ENCODE assay signal across 16 mouse cellular contexts in the genomic region with DNA sequence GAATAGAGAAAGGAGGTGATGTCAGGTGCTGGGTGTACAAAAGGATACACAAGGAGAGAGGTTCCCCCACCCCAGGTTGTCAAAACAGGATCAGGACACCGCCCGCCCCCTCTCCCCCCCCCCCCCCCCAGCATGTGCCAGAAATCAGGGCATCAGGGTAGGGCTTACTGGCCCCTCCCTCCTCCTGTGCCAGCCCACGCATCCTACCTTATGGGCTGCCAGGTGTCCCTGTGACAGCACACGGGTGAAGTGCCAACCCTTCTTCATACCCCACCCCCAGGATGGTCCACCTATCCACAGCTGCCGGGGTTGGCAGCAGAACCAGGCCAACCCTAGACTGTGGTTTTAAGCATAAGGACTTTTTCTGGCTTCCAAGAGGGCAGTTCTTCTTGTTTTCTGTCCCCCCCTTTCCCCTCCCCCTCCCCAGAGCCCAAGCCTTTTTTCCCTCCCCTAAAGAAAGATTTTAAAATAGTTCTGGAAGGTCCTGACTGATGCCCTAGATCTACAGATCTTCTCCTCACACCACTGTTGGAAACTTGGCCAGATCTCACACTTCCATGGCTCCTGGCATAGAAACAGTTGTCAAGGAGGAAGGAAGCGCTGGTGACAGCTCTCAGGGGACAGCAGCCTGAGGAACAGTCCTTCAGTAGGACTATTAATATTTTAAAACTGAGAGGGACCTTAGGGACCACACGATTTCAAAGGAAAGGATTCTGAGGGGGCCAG. TPM values are rescaled to one million over a fixed set of nuclear protein-coding genes. Genes with fewer than 3 reads are reported as not detected.
DNase-seq lines count a peak whose midpoint lies in the region; ATAC-seq and TF ChIP-seq lines count a peak whose summit lies in the region.
"Had no signal": no experiment of that assay in that cellular context is flagged by ENCODE, and none has a peak within 500 bp of the region (broad histone marks: within the 10 kb centered on the region; RNA-seq: fewer than 3 reads in every experiment).

No protein-coding gene starts in this region.

- no peak overlapping the region for H3K4me3 ChIP-seq in kidney, postnatal 0 days (replicated peaks; ENCODE audit: low read depth, low read length)
- H3K4me3 ChIP-seq in thymus, adult 2 months (ENCODE audit: control insufficient read depth, insufficient read depth, low read length): no peak overlapping the region
- H3K4me3 ChIP-seq in stomach, postnatal 0 days (ENCODE audit: low read depth, low read length): no peak overlapping the region
- H3K4me3 ChIP-seq: heart, embryonic 15.5 days; neural tube, embryonic 13.5 days had no signal

- no peaks in the 10 kb centered on the region for H3K9me3 ChIP-seq in kidney, postnatal 0 days (replicated peaks; ENCODE audit: low read length)
- H3K9me3 ChIP-seq in stomach, postnatal 0 days (ENCODE audit: control insufficient read depth, low read length): no peaks in the 10 kb centered on the region
- H3K9me3 ChIP-seq: heart, embryonic 15.5 days; neural tube, embryonic 13.5 days had no signal

- TF ChIP-seq CTCF in kidney, postnatal 0 days (IDR thresholded peaks at IDR 0.05; ENCODE audit: low read depth): no peak
- no peak for TF ChIP-seq CTCF in thymus, adult 2 months (IDR thresholded peaks at IDR 0.05; ENCODE audit: borderline replicate concordance, control insufficient read depth, extremely low read depth, insufficient read depth, low read length, poor library complexity)
- TF ChIP-seq CTCF in stomach, postnatal 0 days (IDR thresholded peaks at IDR 0.05; ENCODE audit: low read depth): no peak

- TF ChIP-seq EP300 in stomach, postnatal 0 days (optimal IDR thresholded peaks at IDR 0.05): no peak

- WGBS in kidney, postnatal 0 days: 46% methylated on average over 6 of the region's 7 CpGs
- 28% methylated on average over 7 of the region's 7 CpGs for WGBS in thymus, adult 2 months
- WGBS in stomach, postnatal 0 days: 48% methylated on average over 6 of the region's 7 CpGs

- H3K36me3 ChIP-seq in kidney, postnatal 0 days (ENCODE audit: insufficient read depth, low read length): no peaks in the 10 kb centered on the region
- no peaks in the 10 kb centered on the region for H3K36me3 ChIP-seq in thymus, adult 2 months (ENCODE audit: control insufficient read depth, insufficient read depth, low read length)
- no peaks in the 10 kb centered on the region for H3K36me3 ChIP-seq in stomach, postnatal 0 days (ENCODE audit: control insufficient read depth, insufficient read depth, low read length)
- H3K36me3 ChIP-seq: heart, embryonic 15.5 days; neural tube, embryonic 13.5 days had no signal

- DNase-seq in kidney, postnatal 0 days (ENCODE audit: low spot score): no peak
- DNase-seq in kidney, adult 8-10 months: no peak
- peak; percentile 21 for DNase-seq in thymus, adult 2 months
- DNase-seq in thymus, postnatal 25 days: no peak
- peak; percentile 82 for DNase-seq in cerebellum, adult 9-10 months
- DNase-seq in stomach, postnatal 0 days (ENCODE audit: low spot score): no peak
- no peak for DNase-seq in right cerebral cortex, postnatal 10 days (ENCODE audit: low spot score in 2 of 2)
- DNase-seq: adrenal gland, postnatal 10 days; right cerebral cortex, postnatal 25 days had no signal

- peak; percentile 46; the same call in 1 of the 2 replicates for ATAC-seq in kidney, postnatal 0 days (replicated peaks; ENCODE audit: low FRiP score, low read depth)
- peak; percentile 14; the same call in 1 of the 2 replicates for ATAC-seq in stomach, postnatal 0 days (ENCODE audit: low FRiP score, low TSS enrichment)
- ATAC-seq: inflammation-experienced regulatory T-cells, adult 6 months; midbrain, embryonic 16.5 days had no signal

- no peaks in the 10 kb centered on the region for H3K4me1 ChIP-seq in kidney, postnatal 0 days (replicated peaks; ENCODE audit: insufficient read depth, low read length)
- H3K4me1 ChIP-seq in thymus, adult 2 months (replicated peaks; ENCODE audit: control insufficient read depth, insufficient read depth, low read length): peaks cover 38% of the 10 kb centered on the region
- no peaks in the 10 kb centered on the region for H3K4me1 ChIP-seq in stomach, postnatal 0 days (replicated peaks; ENCODE audit: control insufficient read depth, insufficient read depth)

- no peak overlapping the region for H3K27ac ChIP-seq in kidney, postnatal 0 days
- peak overlapping the region; percentile 30; the same call in 1 of the 2 replicates for H3K27ac ChIP-seq in thymus, adult 2 months (ENCODE audit: control insufficient read depth, insufficient read depth, low read length)
- no peak overlapping the region for H3K27ac ChIP-seq in stomach, postnatal 0 days (replicated peaks)
- H3K27ac ChIP-seq: heart, embryonic 15.5 days; neural tube, embryonic 13.5 days had no signal

- H3K27me3 ChIP-seq in kidney, postnatal 0 days (ENCODE audit: insufficient read depth, low read length): no peaks in the 10 kb centered on the region
- H3K27me3 ChIP-seq in thymus, adult 2 months (ENCODE audit: control insufficient read depth, insufficient read depth, low read length): no peaks in the 10 kb centered on the region
- H3K27me3 ChIP-seq in stomach, postnatal 0 days (ENCODE audit: control insufficient read depth, insufficient read depth, low read length): no peaks in the 10 kb centered on the region
- H3K27me3 ChIP-seq: CH12.LX; heart, embryonic 15.5 days; neural tube, embryonic 13.5 days had no signal

- no peak overlapping the region for H3K9ac ChIP-seq in kidney, postnatal 0 days (ENCODE audit: low read depth, low read length)
- no peak overlapping the region for H3K9ac ChIP-seq in stomach, postnatal 0 days (ENCODE audit: low read length)
- H3K9ac ChIP-seq: heart, embryonic 15.5 days; neural tube, embryonic 13.5 days had no signal

- no peak for TF ChIP-seq POLR2A in thymus, adult 2 months (IDR thresholded peaks at IDR 0.05; ENCODE audit: control insufficient read depth, extremely low read depth, insufficient read depth, low read length, poor library complexity)

- H3K4me2 ChIP-seq in kidney, postnatal 0 days (ENCODE audit: low read length): no peak overlapping the region
- no peak overlapping the region for H3K4me2 ChIP-seq in stomach, postnatal 0 days (replicated peaks; ENCODE audit: low read depth)
- H3K4me2 ChIP-seq: heart, embryonic 15.5 days; neural tube, embryonic 13.5 days had no signal

RNA-seq across cellular contexts. Expression of gene Rbp7, which starts 7.0 kb away (rescaled TPM):
- 1.3 TPM in 2 replicates for polyA plus RNA-seq in kidney, postnatal 0 days (2015; fragmentation: Nextera tagmentation; extraction: Ambion mirVana)
- polyA plus RNA-seq in thymus, adult 2 months (2012; rRNA removed): 0.59 and 1.2 TPM in 2 replicates
- polyA plus RNA-seq in stomach, postnatal 0 days (2015; fragmentation: Nextera tagmentation; extraction: Ambion mirVana): 6.3 and 7.7 TPM in 2 replicates
- polyA plus RNA-seq: inflammation-experienced regulatory T-cells, adult 6 months; limb, embryonic 11.5 days; neural tube, embryonic 13.5 days had no signal

RNA-seq across cellular contexts. Expression of gene Tmem274, which starts 15.4 kb away (rescaled TPM):
- not detected in 2 replicates for polyA plus RNA-seq in kidney, postnatal 0 days (2015; fragmentation: Nextera tagmentation; extraction: Ambion mirVana)
- not detected in 2 replicates for polyA plus RNA-seq in thymus, adult 2 months (2012; rRNA removed)
- polyA plus RNA-seq in stomach, postnatal 0 days (2015; fragmentation: Nextera tagmentation; extraction: Ambion mirVana): not detected in 2 replicates
- polyA plus RNA-seq: cortical plate, adult 2 months; limb, embryonic 11.5 days; midbrain, embryonic 16.5 days; neural tube, embryonic 13.5 days had no signal

RNA-seq across cellular contexts. Expression of gene Nmnat1, which starts 23.3 kb away (rescaled TPM):
- polyA plus RNA-seq in kidney, postnatal 0 days (2015; fragmentation: Nextera tagmentation; extraction: Ambion mirVana): 9.6 and 13.5 TPM in 2 replicates
- polyA plus RNA-seq in thymus, adult 2 months (2012; rRNA removed): 21.6 and 22.9 TPM in 2 replicates
- polyA plus RNA-seq in stomach, postnatal 0 days (2015; fragmentation: Nextera tagmentation; extraction: Ambion mirVana): 6.1 and 6.5 TPM in 2 replicates

RNA-seq across cellular contexts. Expression of gene Lzic, which starts 23.3 kb away (rescaled TPM):
- 31.1 and 31.7 TPM in 2 replicates for polyA plus RNA-seq in kidney, postnatal 0 days (2015; fragmentation: Nextera tagmentation; extraction: Ambion mirVana)
- 29.0 and 30.3 TPM in 2 replicates for polyA plus RNA-seq in thymus, adult 2 months (2012; rRNA removed)
- 18.9 and 22.5 TPM in 2 replicates for polyA plus RNA-seq in stomach, postnatal 0 days (2015; fragmentation: Nextera tagmentation; extraction: Ambion mirVana)

RNA-seq across cellular contexts. Expression of gene Ube4b, which starts 35.2 kb away (rescaled TPM):
- polyA plus RNA-seq in kidney, postnatal 0 days (2015; fragmentation: Nextera tagmentation; extraction: Ambion mirVana): 26.9 and 28.8 TPM in 2 replicates
- 110 and 148 TPM in 2 replicates for polyA plus RNA-seq in thymus, adult 2 months (2012; rRNA removed)
- 14.4 and 15.8 TPM in 2 replicates for polyA plus RNA-seq in stomach, postnatal 0 days (2015; fragmentation: Nextera tagmentation; extraction: Ambion mirVana)

Comparison
In these comparisons a context has a peak if more than half of its experiments do, and no peak if none do; other contexts are left out.
1. DNase-seq: peak in thymus, adult 2 months (single experiment) and cerebellum, adult 9-10 months (single experiment); none in kidney, postnatal 0 days (single experiment), kidney, adult 8-10 months (0 of 2), thymus, postnatal 25 days (single experiment), stomach, postnatal 0 days (single experiment) and right cerebral cortex, postnatal 10 days (0 of 2).